Mouse (Mus musculus) heart, postnatal 25 days (tissue): ENCODE measurements around the gene Gorasp1. TPM values are rescaled to one million over a fixed set of nuclear protein-coding genes. Genes with fewer than 3 reads are reported as not detected.

Experiments used
- DNase-seq: peaks from one replicate; pipeline ENCODE4 v3.0.0; 2022; ENCODE audit warnings: low spot score
- intact Hi-C: fragments of 180-260 bp; cut with DNase I; formaldehyde crosslinking; loops from one replicate; pipeline ENCODE4 v1.15.1; 2025
- total RNA-seq, 2 experiments: library from RNA; stranded (reverse); gene quantifications; 2 replicates each; pipeline ENCODE4 v1.2.3; 2021

Gene Gorasp1
- total RNA-seq, 2 experiments from 2014 or later, result 28.1 to 31.5 TPM

GRCm38 (mm10) chr9:119888843-119889246, 48.5 kb downstream of the Gorasp1 start:
- intact Hi-C loops, result loop anchor here (5.0 kb wide), 1 partner anchor 97 kb away; no protein-coding TSS in a partner anchor
- DNase-seq, result no peak

- intact Hi-C loops, result loop anchor here (5.0 kb wide), 1 partner anchor 95 kb away; no protein-coding TSS in a partner anchor
- no peak for DNase-seq
Measured at GRCm38 (mm10) chr9:119887144-119887901, 50.0 kb downstream of the Gorasp1 start.

Other genes starting within 250 kb of the Gorasp1 start
- gene Scn10a, start 218.2 kb downstream of the Gorasp1 start, total RNA-seq, result under 1 TPM; 0.36 to 0.45 TPM
- gene Scn11a, start 112.1 kb downstream of the Gorasp1 start, total RNA-seq, result under 1 TPM in 1 of 2 experiments, not detected in 1; 0.05 TPM
- 10 to 100 TPM; 26.2 to 30.4 TPM for gene Wdr48, start 42.7 kb downstream of the Gorasp1 start, total RNA-seq
- not detected for gene Ttc21a, start within 50 bp of the Gorasp1 start, total RNA-seq
- 10 to 100 TPM in 1 of 2 experiments, 1 to 10 TPM in 1; 10.0 to 13.3 TPM for gene Csrnp1, start 47.1 kb upstream of the Gorasp1 start, total RNA-seq
- 100 to 1,000 TPM; 125 to 136 TPM for gene Xirp1, start 86.0 kb upstream of the Gorasp1 start, total RNA-seq
- 1 to 10 TPM; 3.0 to 5.1 TPM for gene Cx3cr1, start 132.3 kb upstream of the Gorasp1 start, total RNA-seq
- gene Ccr8, start 154.5 kb upstream of the Gorasp1 start, total RNA-seq, result not detected
- 10 to 100 TPM; 16.7 to 18.4 TPM for gene Slc25a38, start 172.8 kb upstream of the Gorasp1 start, total RNA-seq
- gene Rpsa, start 190.1 kb upstream of the Gorasp1 start, total RNA-seq, result 100 to 1,000 TPM; 545 TPM
- gene Mobp, start 212.1 kb upstream of the Gorasp1 start, total RNA-seq, result under 1 TPM; 0.08 to 0.49 TPM